Comparison of ENCODE assay signal across 24 mouse cellular contexts in the genomic region with DNA sequence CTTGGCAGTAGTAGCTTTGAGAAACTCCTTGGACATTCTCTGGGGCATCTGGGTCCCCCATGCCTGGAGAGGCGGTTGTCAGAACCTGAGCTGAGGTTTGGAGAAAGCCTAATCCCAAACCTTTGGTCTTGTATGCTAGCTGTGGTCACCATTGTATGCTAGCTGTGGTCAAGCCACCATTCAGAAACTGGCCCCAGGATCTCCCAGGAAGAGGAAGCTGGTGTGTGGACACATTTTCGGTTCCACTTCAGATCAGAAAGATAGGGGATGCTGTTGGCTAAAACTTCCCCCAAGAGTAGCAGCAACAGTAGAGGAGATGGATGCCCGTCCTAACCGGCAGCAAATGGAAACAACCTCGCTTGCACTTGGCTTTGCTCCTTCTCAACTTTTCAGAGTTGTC.
DNase-seq lines count a peak whose midpoint lies in the region; ATAC-seq and TF ChIP-seq lines count a peak whose summit lies in the region.
"Had no signal": no experiment of that assay in that cellular context is flagged by ENCODE, and none has a peak within 500 bp of the region (broad histone marks: within the 10 kb centered on the region; RNA-seq: fewer than 3 reads in every experiment).

No protein-coding gene starts in this region.

- H3K4me1 ChIP-seq in hindbrain, postnatal 0 days (ENCODE audit: insufficient read depth, low read length) = peaks cover 12% of the 10 kb centered on the region
- peaks cover 18% of the 10 kb centered on the region for H3K4me1 ChIP-seq in hindbrain, embryonic 10.5 days (replicated peaks)
- H3K4me1 ChIP-seq in lung, postnatal 0 days (ENCODE audit: insufficient read depth, low read depth, low read length) = no peaks in the 10 kb centered on the region
- peaks cover 76% of the 10 kb centered on the region for H3K4me1 ChIP-seq in neural tube, embryonic 15.5 days

- TF ChIP-seq EP300 in lung, postnatal 0 days (IDR thresholded peaks at IDR 0.05) = no peak

- 83% methylated on average over 5 of the region's 5 CpGs for WGBS in hindbrain, postnatal 0 days
- WGBS in hindbrain, embryonic 10.5 days = 86% methylated on average over 5 of the region's 5 CpGs
- WGBS in lung, postnatal 0 days = 67% methylated on average over 5 of the region's 5 CpGs
- 87% methylated on average over 5 of the region's 5 CpGs for WGBS in neural tube, embryonic 15.5 days

- H3K4me3 ChIP-seq in hindbrain, postnatal 0 days (ENCODE audit: low read length) = no peak overlapping the region
- H3K4me3 ChIP-seq in hindbrain, embryonic 10.5 days = no peak overlapping the region
- H3K4me3 ChIP-seq in lung, postnatal 0 days (ENCODE audit: low read depth, low read length) = no peak overlapping the region
- no peak overlapping the region for H3K4me3 ChIP-seq in neural tube, embryonic 15.5 days (replicated peaks)
- H3K4me3 ChIP-seq: embryonic facial prominence, embryonic 12.5 days; embryonic facial prominence, embryonic 15.5 days; forebrain, embryonic 15.5 days; hindbrain, embryonic 13.5 days had no signal

- ATAC-seq in hindbrain, postnatal 0 days = no peak
- no peak for ATAC-seq in lung, postnatal 0 days
- peak; percentile 76 for ATAC-seq in granulocyte monocyte progenitor cell, adult 5-6 weeks (replicated peaks; ENCODE audit: poor library complexity, severe bottlenecking)
- ATAC-seq in neural tube, embryonic 15.5 days (ENCODE audit: low FRiP score) = no peak
- ATAC-seq: Patski had no signal

- TF ChIP-seq CTCF in hindbrain, postnatal 0 days (IDR thresholded peaks at IDR 0.05; ENCODE audit: low read depth) = peak; percentile 27; the same call in 1 of the 2 replicates
- no peak for TF ChIP-seq CTCF in lung, postnatal 0 days (IDR thresholded peaks at IDR 0.05)

- H3K9me3 ChIP-seq in hindbrain, postnatal 0 days (ENCODE audit: low read length) = no peaks in the 10 kb centered on the region
- H3K9me3 ChIP-seq in hindbrain, embryonic 10.5 days = no peaks in the 10 kb centered on the region
- H3K9me3 ChIP-seq in lung, postnatal 0 days (ENCODE audit: low read length) = no peaks in the 10 kb centered on the region
- no peaks in the 10 kb centered on the region for H3K9me3 ChIP-seq in neural tube, embryonic 15.5 days (replicated peaks)
- H3K9me3 ChIP-seq: embryonic facial prominence, embryonic 12.5 days; embryonic facial prominence, embryonic 15.5 days; forebrain, embryonic 15.5 days; hindbrain, embryonic 13.5 days had no signal

- no peak overlapping the region for H3K4me2 ChIP-seq in hindbrain, postnatal 0 days (ENCODE audit: low read depth, low read length)
- H3K4me2 ChIP-seq in lung, postnatal 0 days (replicated peaks; ENCODE audit: low read depth, low read length) = no peak overlapping the region
- no peak overlapping the region for H3K4me2 ChIP-seq in neural tube, embryonic 15.5 days
- H3K4me2 ChIP-seq: embryonic facial prominence, embryonic 12.5 days; embryonic facial prominence, embryonic 15.5 days; forebrain, embryonic 15.5 days; heart, embryonic 11.5 days; hindbrain, embryonic 13.5 days had no signal

- H3K9ac ChIP-seq in hindbrain, postnatal 0 days (replicated peaks; ENCODE audit: low read length) = no peak overlapping the region
- no peak overlapping the region for H3K9ac ChIP-seq in lung, postnatal 0 days (replicated peaks; ENCODE audit: low read depth)
- no peak overlapping the region for H3K9ac ChIP-seq in neural tube, embryonic 15.5 days (replicated peaks)
- H3K9ac ChIP-seq: embryonic facial prominence, embryonic 12.5 days; embryonic facial prominence, embryonic 15.5 days; forebrain, embryonic 15.5 days; hindbrain, embryonic 13.5 days had no signal

- H3K27me3 ChIP-seq in hindbrain, postnatal 0 days (ENCODE audit: insufficient read depth, low read length) = peaks cover 22% of the 10 kb centered on the region
- peaks cover 58% of the 10 kb centered on the region for H3K27me3 ChIP-seq in hindbrain, embryonic 10.5 days (ENCODE audit: insufficient read depth, poor library complexity, severe bottlenecking)
- H3K27me3 ChIP-seq in lung, postnatal 0 days (replicated peaks; ENCODE audit: insufficient read depth, low read length) = peaks cover 27% of the 10 kb centered on the region
- H3K27me3 ChIP-seq in neural tube, embryonic 15.5 days (replicated peaks) = peaks cover 35% of the 10 kb centered on the region

- no peaks in the 10 kb centered on the region for H3K36me3 ChIP-seq in hindbrain, postnatal 0 days (ENCODE audit: insufficient read depth, low read length)
- H3K36me3 ChIP-seq in hindbrain, embryonic 10.5 days = no peaks in the 10 kb centered on the region
- no peaks in the 10 kb centered on the region for H3K36me3 ChIP-seq in lung, postnatal 0 days (ENCODE audit: insufficient read depth, low read length)
- no peaks in the 10 kb centered on the region for H3K36me3 ChIP-seq in neural tube, embryonic 15.5 days
- H3K36me3 ChIP-seq: embryonic facial prominence, embryonic 12.5 days; embryonic facial prominence, embryonic 15.5 days; forebrain, embryonic 15.5 days; G1E; hindbrain, embryonic 13.5 days had no signal

- DNase-seq in hindbrain, postnatal 0 days (ENCODE audit: low spot score) = no peak
- no peak for DNase-seq in hindbrain, embryonic 10.5 days (ENCODE audit: low spot score)
- DNase-seq in lung, postnatal 36 days = peak; percentile 1
- DNase-seq in lung, postnatal 0 days (ENCODE audit: low spot score) = no peak
- no peak for DNase-seq in spleen, postnatal 10 days (ENCODE audit: low spot score in 2 of 2)
- DNase-seq: adrenal gland, postnatal 10 days; adrenal gland, postnatal 36 days; B cell, adult 2 months; cerebellum, adult 11 months; cerebellum, adult 2 months; cerebellum, adult 9-11 months; cerebellum, postnatal 25 days; gastrocnemius, postnatal 10 days; gastrocnemius, postnatal 36 days; heart, adult 11 months had no signal

- no peak overlapping the region for H3K27ac ChIP-seq in hindbrain, postnatal 0 days
- no peak overlapping the region for H3K27ac ChIP-seq in hindbrain, embryonic 10.5 days
- no peak overlapping the region for H3K27ac ChIP-seq in lung, postnatal 0 days (ENCODE audit: low read length)
- peak overlapping the region; percentile 56 for H3K27ac ChIP-seq in neural tube, embryonic 15.5 days (replicated peaks)
- H3K27ac ChIP-seq: embryonic facial prominence, embryonic 12.5 days; embryonic facial prominence, embryonic 15.5 days; forebrain, embryonic 15.5 days had no signal
